Mouse (Mus musculus): Measurements from ENCODE around the gene Galnt18. TPM values are rescaled to one million over a fixed set of nuclear protein-coding genes. Genes with fewer than 3 reads are reported as not detected.
A peak's percentile ranks its signal among the peaks of the same experiment; 100 is the strongest.

Galnt18 gene
- polyA plus RNA-seq (2015; fragmentation: Nextera tagmentation; extraction: Ambion mirVana), result 18.6 and 20.9 TPM in 2 replicates

GRCm38 (mm10) chr7:111779504-111780242, at the start of gene Galnt18:
Gene Galnt18 (minus strand): TSS chr7:111779977.
- peak within 1 kb of the TSS; percentile 39; the same call in 1 of the 2 replicates for H3K27ac ChIP-seq (ENCODE audit: low read depth, low read length)
- H3K4me2 ChIP-seq (ENCODE audit: low read length), result peak within 1 kb of the TSS; percentile 99
- H3K9me3 ChIP-seq (ENCODE audit: control insufficient read depth, low read length), result no peaks in the 10 kb centered on the region
- under 1% methylated on average over 50 of the region's 52 CpGs for WGBS
- H3K27me3 ChIP-seq (replicated peaks; ENCODE audit: control insufficient read depth, insufficient read depth, low read length), result no peaks in the 10 kb centered on the region; the same call in 1 of the 2 replicates
- peak; percentile 98 for ATAC-seq
- peak within 1 kb of the TSS; percentile 58 for H3K4me3 ChIP-seq (ENCODE audit: low read length)
- H3K4me1 ChIP-seq (ENCODE audit: control insufficient read depth, insufficient read depth, low read depth, low read length), result peaks cover 19% of the 10 kb centered on the region
- peak within 1 kb of the TSS; percentile 72 for H3K9ac ChIP-seq (ENCODE audit: low read depth, low read length)
- H3K36me3 ChIP-seq (ENCODE audit: control insufficient read depth, insufficient read depth, low read length), result no peaks in the 10 kb centered on the region

GRCm38 (mm10) chr7:111827337-111827736, 47.6 kb upstream of the Galnt18 start:
- Histone ChIP-seq H3K36me3 (ENCODE audit: control insufficient read depth, insufficient read depth, low read length) (no peaks in the 10 kb centered on the region), H3K27me3 (replicated peaks; ENCODE audit: control insufficient read depth, insufficient read depth, low read length) (no peaks in the 10 kb centered on the region), H3K27ac (ENCODE audit: low read depth, low read length) (no peak overlapping the region), H3K4me2 (ENCODE audit: low read length) (no peak overlapping the region), H3K9ac (ENCODE audit: low read depth, low read length) (no peak overlapping the region), H3K9me3 (ENCODE audit: control insufficient read depth, low read length) (no peaks in the 10 kb centered on the region), H3K4me3 (ENCODE audit: low read length) (no peak overlapping the region), H3K4me1 (ENCODE audit: control insufficient read depth, insufficient read depth, low read depth, low read length) (no peaks in the 10 kb centered on the region)
- WGBS, result 89% methylated on average over 1 of the region's 1 CpGs
- ATAC-seq, result no peak

GRCm38 (mm10) chr7:111813093-111813492, 33.3 kb upstream of the Galnt18 start:
- 0 out of 2 replicates have a peak, but pooled peaks have one; percentile 48 for ATAC-seq
- H3K4me2 ChIP-seq (ENCODE audit: low read length), result no peak overlapping the region
- H3K27me3 ChIP-seq (replicated peaks; ENCODE audit: control insufficient read depth, insufficient read depth, low read length), result no peaks in the 10 kb centered on the region
- H3K27ac ChIP-seq (ENCODE audit: low read depth, low read length), result no peak overlapping the region
- no peak overlapping the region for H3K4me3 ChIP-seq (ENCODE audit: low read length)
- H3K9me3 ChIP-seq (ENCODE audit: control insufficient read depth, low read length), result no peaks in the 10 kb centered on the region
- no peak overlapping the region for H3K9ac ChIP-seq (ENCODE audit: low read depth, low read length)
- no peaks in the 10 kb centered on the region for H3K4me1 ChIP-seq (ENCODE audit: control insufficient read depth, insufficient read depth, low read depth, low read length)
- 54% methylated on average over 1 of the region's 1 CpGs for WGBS
- H3K36me3 ChIP-seq (ENCODE audit: control insufficient read depth, insufficient read depth, low read length), result no peaks in the 10 kb centered on the region

GRCm38 (mm10) chr7:111811036-111811435, 31.3 kb upstream of the Galnt18 start:
- H3K9ac ChIP-seq (ENCODE audit: low read depth, low read length), result no peak overlapping the region
- H3K27ac ChIP-seq (ENCODE audit: low read depth, low read length), result no peak overlapping the region
- H3K36me3 ChIP-seq (ENCODE audit: control insufficient read depth, insufficient read depth, low read length), result no peaks in the 10 kb centered on the region
- no peaks in the 10 kb centered on the region for H3K27me3 ChIP-seq (replicated peaks; ENCODE audit: control insufficient read depth, insufficient read depth, low read length)
- WGBS, result 64% methylated on average over 2 of the region's 2 CpGs
- no peak for ATAC-seq
- no peak overlapping the region for H3K4me3 ChIP-seq (ENCODE audit: low read length)
- H3K4me1 ChIP-seq (ENCODE audit: control insufficient read depth, insufficient read depth, low read depth, low read length), result no peaks in the 10 kb centered on the region
- no peaks in the 10 kb centered on the region for H3K9me3 ChIP-seq (ENCODE audit: control insufficient read depth, low read length)
- H3K4me2 ChIP-seq (ENCODE audit: low read length), result no peak overlapping the region

GRCm38 (mm10) chr7:111809796-111810195, 30.0 kb upstream of the Galnt18 start:
- Histone ChIP-seq H3K27me3 (replicated peaks; ENCODE audit: control insufficient read depth, insufficient read depth, low read length) (no peaks in the 10 kb centered on the region), H3K36me3 (ENCODE audit: control insufficient read depth, insufficient read depth, low read length) (no peaks in the 10 kb centered on the region), H3K27ac (ENCODE audit: low read depth, low read length) (no peak overlapping the region), H3K4me3 (ENCODE audit: low read length) (no peak overlapping the region), H3K4me1 (ENCODE audit: control insufficient read depth, insufficient read depth, low read depth, low read length) (no peaks in the 10 kb centered on the region), H3K4me2 (ENCODE audit: low read length) (no peak overlapping the region), H3K9me3 (ENCODE audit: control insufficient read depth, low read length) (no peaks in the 10 kb centered on the region), H3K9ac (ENCODE audit: low read depth, low read length) (no peak overlapping the region)
- ATAC-seq, result no peak
- 87% methylated on average over 3 of the region's 3 CpGs for WGBS

GRCm38 (mm10) chr7:111806083-111806482, 26.3 kb upstream of the Galnt18 start:
- H3K9me3 ChIP-seq (ENCODE audit: control insufficient read depth, low read length), result no peaks in the 10 kb centered on the region
- no peak overlapping the region for H3K27ac ChIP-seq (ENCODE audit: low read depth, low read length)
- H3K4me2 ChIP-seq (ENCODE audit: low read length), result no peak overlapping the region
- no peaks in the 10 kb centered on the region for H3K27me3 ChIP-seq (replicated peaks; ENCODE audit: control insufficient read depth, insufficient read depth, low read length)
- H3K36me3 ChIP-seq (ENCODE audit: control insufficient read depth, insufficient read depth, low read length), result no peaks in the 10 kb centered on the region
- H3K9ac ChIP-seq (ENCODE audit: low read depth, low read length), result no peak overlapping the region
- no peaks in the 10 kb centered on the region for H3K4me1 ChIP-seq (ENCODE audit: control insufficient read depth, insufficient read depth, low read depth, low read length)
- 100% methylated on average over 1 of the region's 1 CpGs for WGBS
- ATAC-seq, result no peak
- H3K4me3 ChIP-seq (ENCODE audit: low read length), result no peak overlapping the region

GRCm38 (mm10) chr7:111804646-111805045, 24.9 kb upstream of the Galnt18 start:
- ATAC-seq, result no peak
- no peak overlapping the region for H3K4me2 ChIP-seq (ENCODE audit: low read length)
- H3K36me3 ChIP-seq (ENCODE audit: control insufficient read depth, insufficient read depth, low read length), result no peaks in the 10 kb centered on the region
- H3K9me3 ChIP-seq (ENCODE audit: control insufficient read depth, low read length), result no peaks in the 10 kb centered on the region
- H3K4me3 ChIP-seq (ENCODE audit: low read length), result no peak overlapping the region
- H3K27me3 ChIP-seq (replicated peaks; ENCODE audit: control insufficient read depth, insufficient read depth, low read length), result no peaks in the 10 kb centered on the region
- H3K27ac ChIP-seq (ENCODE audit: low read depth, low read length), result no peak overlapping the region
- WGBS, result 97% methylated on average over 4 of the region's 4 CpGs
- H3K4me1 ChIP-seq (ENCODE audit: control insufficient read depth, insufficient read depth, low read depth, low read length), result no peaks in the 10 kb centered on the region
- H3K9ac ChIP-seq (ENCODE audit: low read depth, low read length), result no peak overlapping the region

GRCm38 (mm10) chr7:111800785-111801184, 21.0 kb upstream of the Galnt18 start:
- no peak overlapping the region for H3K9ac ChIP-seq (ENCODE audit: low read depth, low read length)
- 77% methylated on average over 5 of the region's 5 CpGs for WGBS
- ATAC-seq, result no peak
- H3K9me3 ChIP-seq (ENCODE audit: control insufficient read depth, low read length), result no peaks in the 10 kb centered on the region
- no peak overlapping the region for H3K27ac ChIP-seq (ENCODE audit: low read depth, low read length)
- no peak overlapping the region for H3K4me3 ChIP-seq (ENCODE audit: low read length)
- H3K27me3 ChIP-seq (replicated peaks; ENCODE audit: control insufficient read depth, insufficient read depth, low read length), result no peaks in the 10 kb centered on the region
- no peaks in the 10 kb centered on the region for H3K36me3 ChIP-seq (ENCODE audit: control insufficient read depth, insufficient read depth, low read length)
- no peaks in the 10 kb centered on the region for H3K4me1 ChIP-seq (ENCODE audit: control insufficient read depth, insufficient read depth, low read depth, low read length)
- H3K4me2 ChIP-seq (ENCODE audit: low read length), result no peak overlapping the region

- Histone ChIP-seq H3K9me3 (ENCODE audit: control insufficient read depth, low read length) (no peaks in the 10 kb centered on the region), H3K4me1 (ENCODE audit: control insufficient read depth, insufficient read depth, low read depth, low read length) (no peaks in the 10 kb centered on the region), H3K4me2 (ENCODE audit: low read length) (no peak overlapping the region), H3K36me3 (ENCODE audit: control insufficient read depth, insufficient read depth, low read length) (no peaks in the 10 kb centered on the region), H3K4me3 (ENCODE audit: low read length) (no peak overlapping the region), H3K27ac (ENCODE audit: low read depth, low read length) (no peak overlapping the region), H3K27me3 (replicated peaks; ENCODE audit: control insufficient read depth, insufficient read depth, low read length) (no peaks in the 10 kb centered on the region), H3K9ac (ENCODE audit: low read depth, low read length) (no peak overlapping the region)
- ATAC-seq, result no peak
- 87% methylated on average over 5 of the region's 5 CpGs for WGBS
Observed at GRCm38 (mm10) chr7:111800120-111800519, 20.3 kb upstream of the Galnt18 start.
